Mouse (Mus musculus) stomach, postnatal 0 days (tissue): Measurements from ENCODE around the gene Olfr66.

Experiments
- CTCF ChIP-seq: IDR thresholded peaks from 2 replicates; pipeline ENCODE4 v1.5.1; 2016; ENCODE audit warnings: antibody characterized with exemption, low read depth, mild to moderate bottlenecking, moderate library complexity
- EP300 ChIP-seq: optimal IDR thresholded peaks from 2 replicates; pipeline ENCODE3; 2016; ENCODE audit warnings: antibody characterized with exemption

DNA sequence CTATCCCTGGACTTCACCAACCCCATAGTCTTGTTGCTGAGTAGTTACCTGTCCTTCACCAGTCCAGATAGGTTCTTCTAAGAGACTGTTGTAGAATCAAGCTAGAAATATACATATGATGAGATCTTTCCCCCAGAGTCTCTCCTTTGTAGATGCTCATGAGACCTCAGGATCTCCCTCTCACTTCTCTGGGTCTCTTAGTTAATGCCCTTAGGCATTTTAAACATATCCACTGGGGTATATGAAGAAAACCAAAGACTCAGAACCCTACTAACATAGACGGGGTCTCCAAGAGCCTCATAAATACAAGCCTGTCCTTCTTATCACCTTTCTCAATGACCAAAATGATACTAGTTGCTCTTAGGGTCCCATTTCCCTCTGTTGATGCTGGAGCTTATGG is 8.3 kb upstream of the Olfr66 start, which contains the start of gene Olfr64:
- TF ChIP-seq CTCF (no peak), EP300 (no peak)
